Mouse (Mus musculus): ENCODE results near the gene Mtcl1. TPM values are rescaled to one million over a fixed set of nuclear protein-coding genes. Genes with fewer than 3 reads are reported as not detected.

The Mtcl1 gene
- total and polyA plus RNA-seq, 3 experiments: 3.5 to 10.4 (median 6.5) TPM

DNA sequence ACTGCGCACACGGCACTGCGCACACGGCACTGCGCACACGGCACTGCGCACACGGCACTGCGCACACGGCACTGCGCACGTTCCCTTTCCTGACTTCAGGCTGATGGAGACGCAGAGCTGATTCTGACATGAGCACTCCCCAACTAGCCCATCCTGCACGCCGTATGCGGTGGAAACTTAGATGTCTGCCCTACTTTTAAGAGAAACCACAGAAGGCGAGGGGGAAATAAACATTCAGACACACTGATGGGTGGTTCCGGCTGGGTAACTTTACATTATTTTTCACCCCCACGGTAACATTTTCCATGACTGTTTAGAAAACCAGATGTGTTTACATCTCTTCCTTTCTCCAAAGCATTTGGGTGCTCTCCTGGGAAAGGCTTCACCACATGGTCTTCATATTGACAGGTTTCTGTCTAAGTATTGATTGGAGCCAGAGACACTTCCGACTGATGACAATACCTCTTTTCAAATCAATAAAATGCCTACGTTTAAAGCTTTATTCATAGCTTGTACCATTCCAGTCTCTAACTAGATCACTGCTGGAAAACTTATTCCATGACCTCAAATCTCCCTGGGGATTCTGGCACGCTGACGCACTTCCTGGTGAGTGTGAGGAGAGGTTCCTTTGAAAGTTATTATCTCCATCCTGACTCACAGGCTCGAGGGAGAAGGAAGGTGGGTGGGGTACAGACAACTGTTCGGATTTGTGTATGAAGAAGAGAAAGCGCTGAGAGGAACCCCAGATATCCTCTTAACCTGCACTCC lies 84.8 kb downstream of the Mtcl1 start:
- DNase-seq: no peak

GRCm38 (mm10) chr17:66363852-66364524 lies 85.6 kb downstream of the Mtcl1 start:
- DNase-seq: no peak

- peak; percentile 11 for DNase-seq
Measured at GRCm38 (mm10) chr17:66362287-66363016, 87.1 kb downstream of the Mtcl1 start.

- no peak for DNase-seq
Measured at GRCm38 (mm10) chr17:66358026-66358978, 91.2 kb downstream of the Mtcl1 start.

GRCm38 (mm10) chr17:66357171-66358025 lies 92.2 kb downstream of the Mtcl1 start:
- DNase-seq: no peak

DNA sequence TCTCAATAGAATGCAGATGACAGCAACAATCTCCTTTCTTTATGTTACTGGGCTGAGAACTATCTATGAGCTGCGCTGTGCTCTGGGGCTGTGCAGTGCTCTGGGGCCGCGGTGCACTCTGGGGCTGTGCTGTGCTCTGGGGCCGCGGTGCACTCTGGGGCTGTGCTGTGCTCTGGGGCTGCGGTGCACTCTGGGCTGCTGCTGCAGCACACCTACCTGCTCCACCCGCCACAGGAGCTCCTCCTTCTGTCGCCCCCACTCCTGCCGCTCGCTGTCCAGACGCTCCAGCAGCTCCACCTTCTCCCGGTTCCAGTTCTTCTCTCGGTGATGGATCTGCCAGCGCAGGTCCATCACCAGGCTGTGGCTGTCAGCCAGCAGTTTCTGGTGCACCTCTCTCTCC lies 95.6 kb downstream of the Mtcl1 start:
- no peak for DNase-seq

DNA sequence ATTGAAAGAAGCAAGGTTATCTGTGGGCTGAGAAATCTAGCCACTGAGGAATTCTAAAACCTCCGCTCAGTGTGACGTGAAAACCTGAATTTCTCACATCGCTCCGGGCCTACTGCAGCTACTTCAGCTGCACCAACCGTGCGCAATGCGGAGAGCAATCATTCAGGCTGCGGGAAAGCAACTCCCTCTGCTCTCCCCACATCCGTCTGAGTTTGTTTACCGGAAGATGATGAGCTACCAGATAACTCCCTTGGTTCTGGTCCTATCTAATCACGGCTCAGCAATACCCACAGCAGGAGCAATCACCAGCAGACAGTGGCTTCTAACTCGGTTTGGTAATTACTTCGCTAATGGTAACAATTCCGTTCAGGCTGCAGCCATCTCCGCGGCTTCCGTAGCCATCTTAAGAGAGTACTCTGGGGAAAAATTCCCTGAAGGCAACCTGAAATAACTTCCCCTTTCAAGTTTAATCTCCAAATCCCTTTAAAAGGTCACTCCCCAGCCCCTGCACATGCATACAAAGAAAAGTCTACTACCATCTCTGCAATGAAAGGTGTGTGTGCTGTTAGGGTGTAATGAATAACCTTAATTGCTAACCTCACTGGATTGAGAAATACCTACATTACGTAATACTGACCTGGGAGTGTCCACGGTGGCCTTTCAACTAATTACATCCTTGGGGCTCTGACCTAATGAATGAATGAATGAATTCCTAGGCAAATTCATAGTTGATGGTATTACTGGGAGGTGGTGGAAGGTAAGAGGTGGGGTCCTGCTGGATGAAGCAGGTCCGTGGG lies 96.5 kb downstream of the Mtcl1 start:
- no peak for DNase-seq

DNA sequence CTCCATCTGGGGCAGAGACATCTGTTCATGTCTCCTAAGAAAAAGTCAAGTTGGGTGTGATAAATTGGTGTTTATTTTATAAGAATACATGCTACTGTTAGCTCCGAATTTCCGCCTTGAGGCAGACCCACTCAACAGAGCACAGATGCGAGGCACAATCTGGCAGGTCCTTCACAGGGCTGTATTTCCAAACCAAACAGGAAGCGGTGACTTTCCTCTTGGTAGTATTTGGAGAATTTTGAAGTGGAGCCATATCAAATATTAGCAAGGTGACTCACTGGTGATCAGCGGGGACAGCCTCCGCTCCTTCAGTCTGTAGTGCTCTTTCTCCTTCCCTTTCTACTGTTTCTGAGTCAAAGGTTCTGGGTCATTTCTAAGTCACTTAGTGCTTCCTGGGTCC lies 97.3 kb downstream of the Mtcl1 start:
- peak; percentile 19 for DNase-seq

DNA sequence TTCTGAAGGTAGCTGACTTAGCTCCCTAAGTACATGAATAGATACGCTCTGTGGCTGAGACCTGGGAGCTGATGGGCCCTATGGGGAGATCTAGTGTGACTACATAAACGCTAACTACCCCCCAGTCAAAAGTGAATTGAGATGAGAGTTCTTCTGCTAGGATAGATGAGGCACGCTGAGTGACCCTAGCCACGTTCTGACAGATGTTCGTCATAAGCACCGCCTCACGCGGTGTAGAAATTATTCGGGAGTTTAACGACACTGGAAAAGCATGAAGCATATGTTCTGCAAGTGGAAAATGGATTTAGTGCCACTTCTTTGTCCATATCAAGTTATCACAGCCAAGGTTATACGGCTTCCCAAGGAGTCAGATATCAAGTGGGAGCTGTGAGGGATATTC lies 98.9 kb downstream of the Mtcl1 start:
- DNase-seq: no peak

DNA sequence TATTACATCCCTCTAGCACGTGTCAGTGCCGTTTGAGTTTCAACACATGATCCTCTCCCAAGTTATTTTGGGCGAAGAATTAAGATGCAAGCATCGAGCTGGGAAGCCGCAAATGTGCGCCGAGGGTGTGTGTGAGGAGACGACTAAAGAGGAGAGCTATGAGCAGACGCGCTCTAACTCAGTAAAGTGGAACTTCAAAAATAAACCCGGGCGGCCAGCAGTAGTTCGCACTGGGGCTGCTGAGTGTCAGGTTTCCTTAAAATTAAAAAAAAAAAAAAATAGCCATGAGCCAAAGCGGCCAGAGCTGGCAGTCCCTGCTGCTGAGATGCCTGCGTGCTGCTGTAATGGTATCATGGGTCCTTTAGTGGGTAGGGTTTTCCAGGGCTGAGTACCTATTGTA lies 99.4 kb downstream of the Mtcl1 start:
- no peak for DNase-seq

DNA sequence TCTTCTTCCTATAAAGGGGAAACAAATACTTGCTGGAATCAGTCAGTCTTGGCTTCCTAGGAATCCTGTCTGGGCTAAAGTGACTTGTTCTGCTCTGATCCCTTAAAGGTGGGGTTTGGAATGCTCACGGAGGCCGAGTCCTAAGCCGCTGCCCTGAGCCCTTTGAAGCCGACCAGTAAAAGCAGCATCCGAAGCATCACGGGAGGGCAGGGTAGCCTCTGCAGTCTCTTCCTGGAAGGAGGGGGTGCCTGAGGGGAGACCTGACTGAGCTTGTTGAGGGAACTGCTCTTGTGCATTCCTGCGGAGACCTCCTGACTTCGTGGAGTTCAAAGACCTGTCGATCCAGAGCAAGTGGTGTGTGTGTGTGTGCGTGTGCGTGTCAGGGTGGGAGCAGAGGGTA lies 103.2 kb downstream of the Mtcl1 start:
- no peak for DNase-seq

DNA sequence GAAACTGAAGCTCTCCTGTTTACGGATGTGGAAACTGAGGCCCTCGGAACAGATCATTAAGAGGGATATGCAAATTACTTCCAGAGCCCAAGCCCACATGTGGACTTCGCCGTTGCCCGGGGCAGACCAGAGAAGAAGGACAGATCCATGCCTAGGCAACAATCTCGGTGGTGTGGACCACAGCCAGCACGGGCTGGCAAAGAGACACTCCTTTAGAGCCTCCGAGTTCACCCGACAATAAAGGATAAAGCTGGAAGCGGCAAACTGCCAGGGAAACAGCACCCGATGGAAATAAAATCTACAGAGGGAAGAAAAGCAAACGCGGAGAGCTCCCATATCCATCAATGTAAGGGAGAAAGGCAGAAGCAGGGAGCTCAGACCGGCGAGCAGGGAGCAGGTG lies 103.9 kb downstream of the Mtcl1 start:
- DNase-seq: no peak

DNA sequence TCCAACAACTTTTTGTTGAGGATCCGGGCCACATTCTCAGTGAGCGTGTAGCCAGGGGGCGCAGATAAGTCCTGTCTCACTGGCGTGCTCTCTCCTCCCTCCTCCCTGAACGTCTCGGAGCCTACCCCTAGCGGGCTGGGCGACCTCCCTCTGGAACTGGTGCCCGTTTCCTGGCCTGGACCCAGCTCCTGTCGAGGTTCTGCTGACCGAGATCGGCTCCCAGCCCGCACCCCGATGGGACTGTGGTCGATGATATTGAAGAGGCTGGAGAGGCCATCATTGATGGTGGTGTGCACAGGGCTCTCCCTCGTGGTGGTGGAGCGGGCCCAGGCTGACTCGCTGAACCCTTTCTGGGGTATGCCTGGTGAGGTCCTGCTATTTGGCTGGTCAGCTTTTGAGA lies 106.6 kb downstream of the Mtcl1 start:
- DNase-seq: no peak

GRCm38 (mm10) chr17:66341670-66342069 lies 107.9 kb downstream of the Mtcl1 start:
- no peak for DNase-seq

DNA sequence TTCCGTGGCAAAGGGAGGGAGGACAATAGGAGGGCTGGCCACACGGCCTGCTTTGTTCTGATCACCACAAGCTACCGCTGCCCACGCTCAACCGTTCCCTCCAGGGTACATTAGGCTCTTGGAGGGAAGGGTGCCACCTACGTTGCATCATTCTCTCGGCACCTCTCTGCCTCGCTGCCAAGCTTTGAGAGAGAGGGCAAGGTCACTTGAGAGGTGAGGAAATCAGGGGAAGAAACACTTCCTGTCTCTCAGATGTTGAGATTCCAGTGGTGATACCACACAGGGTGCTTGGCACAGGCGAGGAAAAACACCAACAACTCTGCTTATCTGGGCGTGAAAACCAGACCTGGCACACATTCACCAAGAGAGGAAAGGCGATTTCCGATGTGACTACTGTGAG lies 108.8 kb downstream of the Mtcl1 start:
- DNase-seq: no peak

GRCm38 (mm10) chr17:66337929-66338328 lies 111.6 kb downstream of the Mtcl1 start:
- no peak for DNase-seq

DNA sequence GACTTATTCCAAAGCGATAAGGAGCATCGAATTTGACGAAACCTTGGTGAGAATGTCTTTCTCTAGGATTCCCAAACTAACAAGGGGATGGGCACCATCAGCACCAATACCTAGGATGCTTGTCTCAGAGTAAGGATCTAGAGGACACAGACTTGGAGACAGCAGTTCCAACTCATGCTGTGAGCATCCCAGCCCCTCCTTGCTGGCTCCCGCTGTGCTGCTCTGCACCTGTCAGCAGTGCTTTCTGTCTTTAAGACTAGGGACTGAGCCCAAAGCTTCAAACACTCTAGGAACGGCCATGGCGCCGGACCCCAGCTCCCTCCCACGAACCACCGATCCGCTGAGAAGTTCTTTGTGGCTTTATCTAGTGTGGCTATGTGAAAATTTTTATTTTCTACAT lies 114.0 kb downstream of the Mtcl1 start:
- DNase-seq: no peak

GRCm38 (mm10) chr17:66334894-66335293 lies 114.7 kb downstream of the Mtcl1 start:
- no peak for DNase-seq

DNA sequence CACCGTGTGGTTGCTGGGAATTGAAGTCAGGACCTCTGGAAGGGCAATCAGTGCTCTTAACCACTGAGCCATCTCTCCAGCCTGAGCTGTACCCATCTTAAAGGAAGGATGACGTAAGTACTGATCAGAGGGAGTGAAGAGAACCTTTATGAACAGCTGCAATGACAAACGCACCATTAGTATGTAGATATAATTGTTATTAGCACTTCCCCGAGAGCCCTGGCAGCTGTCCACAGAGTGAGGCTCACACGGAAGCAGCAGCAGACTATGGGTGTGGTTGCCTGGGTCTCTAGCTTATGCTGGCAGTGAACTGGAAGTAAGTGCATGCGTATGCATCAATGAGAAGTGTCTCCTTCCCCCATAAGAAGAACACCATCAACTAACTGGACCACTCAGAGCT lies 118.3 kb downstream of the Mtcl1 start:
- no peak for DNase-seq

DNA sequence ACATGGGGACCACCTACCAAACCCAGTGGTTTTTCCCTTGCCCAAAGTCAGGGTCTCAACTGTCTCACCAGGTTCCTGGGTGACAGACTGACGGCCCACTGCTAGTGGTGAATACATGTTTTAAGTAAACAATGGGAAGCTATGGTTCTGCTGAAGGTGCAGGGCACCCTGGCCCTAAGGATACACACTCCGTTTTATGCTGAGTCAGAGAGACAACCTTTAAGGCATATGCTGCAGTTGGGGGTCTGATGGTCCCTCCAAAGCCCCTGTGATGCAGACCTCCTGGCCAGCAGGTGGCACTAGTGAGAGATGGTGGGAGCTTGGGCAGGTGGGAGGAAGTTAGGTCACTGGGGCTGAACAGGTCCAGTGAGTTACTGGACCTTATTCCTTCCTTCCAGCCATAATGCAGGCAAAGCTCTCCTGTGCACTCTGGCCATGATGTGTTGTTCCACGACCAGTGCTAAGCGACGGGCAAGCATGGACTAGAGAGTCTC lies 123.0 kb downstream of the Mtcl1 start:
- DNase-seq: no peak

All from adrenal gland, adult 2 months (tissue).